Mouse (Mus musculus) heart, embryonic 10.5 days (tissue): ENCODE results near the gene Sfmbt2. TPM values are rescaled to one million over a fixed set of nuclear protein-coding genes. Genes with fewer than 3 reads are reported as not detected.

Experiments
- DNase-seq: peaks from one replicate; pipeline ENCODE4 v3.0.0-alpha.2; 2017; ENCODE audit warnings: low spot score
- H3K27ac ChIP-seq: fragments of 300-500 bp; sonication (generic); 2 replicates; pipeline ENCODE4 v1.5.1; 2016; ENCODE audit warnings: mild to moderate bottlenecking
- H3K27me3 ChIP-seq: fragments of 300-500 bp; sonication (generic); 2 replicates; pipeline ENCODE4 v1.6.1; 2016; ENCODE audit warnings: mild to moderate bottlenecking; ENCODE audit not compliant: poor library complexity, insufficient read depth, severe bottlenecking
- H3K36me3 ChIP-seq: fragments of 300-500 bp; sonication (generic); 2 replicates; pipeline ENCODE4 v1.6.1; 2016; ENCODE audit warnings: mild to moderate bottlenecking, moderate library complexity
- H3K4me1 ChIP-seq: fragments of 300-500 bp; sonication (generic); 2 replicates; pipeline ENCODE4 v1.6.1; 2016; ENCODE audit warnings: mild to moderate bottlenecking
- H3K4me3 ChIP-seq: fragments of 300-500 bp; sonication (generic); 2 replicates; pipeline ENCODE4 v1.5.1; 2016; ENCODE audit warnings: mild to moderate bottlenecking, moderate library complexity
- H3K9me3 ChIP-seq: fragments of 300-500 bp; sonication (generic); 2 replicates; pipeline ENCODE4 v1.6.1; 2016; ENCODE audit warnings: mild to moderate bottlenecking, moderate library complexity
- WGBS: fragments of 180-500 bp; shearing (Covaris S2); methylation state at CpG from one replicate; pipeline ENCODE4 v1.1.7; 2016; 5-methylcytosine and 5-hydroxymethylcytosine counted together
- microRNA counts: library from miRNA; unstranded; fragments of <30 nt; microRNA quantifications from one replicate; lab custom pipeline; 2017
- microRNA-seq: library from miRNA; unstranded; fragments of <30 nt; microRNA quantifications from one replicate; pipeline ENCODE4, GENCODE M21; 2017
- polyA plus RNA-seq: library from polyadenylated mRNA; unstranded; fragments of >200 nt; fragmentation: Nextera tagmentation; extraction: Ambion mirVana; gene quantifications from 2 replicates; pipeline ENCODE4 v1.2.1, GENCODE M21; 2016

Sfmbt2 gene
- polyA plus RNA-seq, 1 experiment from 2014 or later: 2.2 TPM

GRCm38 (mm10) chr2:10591310-10591709, 221.0 kb downstream of the Sfmbt2 start:
- H3K36me3 ChIP-seq: no peaks in the 10 kb centered on the region
- no peak for DNase-seq
- no peak overlapping the region for H3K4me3 ChIP-seq
- no peaks in the 10 kb centered on the region for H3K4me1 ChIP-seq
- H3K27me3 ChIP-seq: no peaks in the 10 kb centered on the region
- H3K9me3 ChIP-seq: no peaks in the 10 kb centered on the region
- 82% methylated on average over 5 of the region's 5 CpGs for WGBS
- H3K27ac ChIP-seq: no peak overlapping the region

DNA sequence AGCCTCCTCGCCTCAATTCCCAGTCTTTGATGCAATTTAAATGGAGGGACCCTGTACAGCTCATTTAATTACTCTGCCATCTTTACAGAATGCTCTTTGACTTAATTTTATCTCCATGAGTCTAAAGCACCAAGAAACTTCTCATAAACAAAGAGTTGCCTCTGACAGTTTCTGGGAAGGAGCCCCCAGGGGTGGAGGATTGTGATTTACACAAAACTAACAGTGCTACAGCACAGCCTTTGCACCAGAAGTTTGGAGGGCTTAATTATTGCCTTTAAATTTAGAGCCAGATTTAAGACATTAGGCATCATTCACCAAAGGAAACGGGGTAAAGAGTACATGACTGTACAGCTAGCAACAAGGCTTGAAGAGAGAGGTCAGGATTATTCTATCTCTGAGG, 245.2 kb downstream of the Sfmbt2 start:
- H3K9me3 ChIP-seq: no peaks in the 10 kb centered on the region
- no peaks in the 10 kb centered on the region for H3K27me3 ChIP-seq
- no peaks in the 10 kb centered on the region for H3K4me1 ChIP-seq
- 78% methylated on average over 2 of the region's 2 CpGs for WGBS
- H3K27ac ChIP-seq: no peak overlapping the region
- DNase-seq: no peak
- no peaks in the 10 kb centered on the region for H3K36me3 ChIP-seq
- H3K4me3 ChIP-seq: no peak overlapping the region

MicroRNAs encoded within 50 kb of the gene (microRNA counts, 519-probe panel; counts per million panel counts)
- not detected for microRNA mmu-miR-297a+mmu-miR-466f+mmu-miR-669b (lab: Ali Mortazavi, UCI)
- microRNA mmu-miR-297b-3p (lab: Ali Mortazavi, UCI): not detected
- not detected for microRNA mmu-miR-297b-5p (lab: Ali Mortazavi, UCI)
- not detected for microRNA mmu-miR-297c (lab: Ali Mortazavi, UCI)
- 4,884 counts per million, percentile 36 among the panel's probes with 10 or more counts for microRNA mmu-miR-466a-3p+mmu-miR-466b-3-3p (lab: Ali Mortazavi, UCI)
- microRNA mmu-miR-466a-5p+mmu-miR-466e-5p (lab: Ali Mortazavi, UCI): not detected
- not detected for microRNA mmu-miR-466c-5p (lab: Ali Mortazavi, UCI)
- microRNA mmu-miR-466d-3p (lab: Ali Mortazavi, UCI): not detected
- microRNA mmu-miR-466d-5p (lab: Ali Mortazavi, UCI): not detected
- microRNA mmu-miR-466f-5p (lab: Ali Mortazavi, UCI): not detected
- 4,503 counts per million, percentile 29 among the panel's probes with 10 or more counts for microRNA mmu-miR-466g (lab: Ali Mortazavi, UCI)
- not detected for microRNA mmu-miR-466h (lab: Ali Mortazavi, UCI)
- not detected for microRNA mmu-miR-466l (lab: Ali Mortazavi, UCI)
- not detected for microRNA mmu-miR-467a (lab: Ali Mortazavi, UCI)
- microRNA mmu-miR-467b (lab: Ali Mortazavi, UCI): not detected
- microRNA mmu-miR-467c (lab: Ali Mortazavi, UCI): not detected
- microRNA mmu-miR-467d (lab: Ali Mortazavi, UCI): not detected
- not detected for microRNA mmu-miR-467e (lab: Ali Mortazavi, UCI)
- microRNA mmu-miR-669a (lab: Ali Mortazavi, UCI): 3,956 counts per million, percentile 21 among the panel's probes with 10 or more counts
- microRNA mmu-miR-669e (lab: Ali Mortazavi, UCI): not detected
- microRNA mmu-miR-669f (lab: Ali Mortazavi, UCI): 2,389 counts per million, percentile 5 among the panel's probes with 10 or more counts
- microRNA mmu-miR-669g (lab: Ali Mortazavi, UCI): not detected
- microRNA mmu-miR-669h-5p (lab: Ali Mortazavi, UCI): not detected
- microRNA mmu-miR-669i (lab: Ali Mortazavi, UCI): not detected
- microRNA mmu-miR-669j (lab: Ali Mortazavi, UCI): not detected
- microRNA mmu-miR-669m (lab: Ali Mortazavi, UCI): not detected
- microRNA mmu-miR-669o (lab: Ali Mortazavi, UCI): not detected

Small RNA genes lying within 50 kb of the gene (microRNA-seq; reads per million reads assigned to microRNA genes)
- gene Gm22051: not detected
- not detected for gene Gm22072
- gene Gm22091: not detected
- not detected for gene Gm22166
- gene Gm22239: 1.0 reads per million
- gene Gm22626: not detected
- gene Gm22635: not detected
- gene Gm22677: not detected
- not detected for gene Gm22678
- gene Gm22775: not detected
- not detected for gene Gm22925
- not detected for gene Gm23108
- gene Gm23288: not detected
- gene Gm23542: not detected
- not detected for gene Gm23569
- gene Gm23571: not detected
- gene Gm23578: not detected
- not detected for gene Gm23651
- not detected for gene Gm23988
- gene Gm24028: not detected
- not detected for gene Gm24167
- not detected for gene Gm24315
- gene Gm24342: not detected
- gene Gm24488: not detected
- not detected for gene Gm24640
- gene Gm24673: not detected
- gene Gm24761: not detected
- not detected for gene Gm24806
- not detected for gene Gm25022
- gene Gm25158: not detected
- gene Gm25263: 0.76 reads per million
- not detected for gene Gm25285
- not detected for gene Gm25316
- gene Gm25451: not detected
- not detected for gene Gm25673
- not detected for gene Gm25680
- not detected for gene Gm25701
- not detected for gene Gm25753
- gene Gm25943: not detected
- gene Gm26060: not detected
- gene Gm26073: not detected
- gene Gm26092: not detected
- not detected for gene Gm26156
- not detected for gene Gm26229
- gene Gm26398: not detected
- not detected for gene Gm26426
- gene Gm26431: not detected
- not detected for gene Gm26491
- 1.5 reads per million for gene Mir297a-2
- not detected for gene Mir297a-3
- not detected for gene Mir297a-4
- gene Mir297b: not detected
- gene Mir297c: not detected
- 0.76 reads per million for gene Mir466
- not detected for gene Mir466b-1
- not detected for gene Mir466b-2
- not detected for gene Mir466b-3
- gene Mir466b-4: not detected
- gene Mir466b-5: not detected
- not detected for gene Mir466b-6
- gene Mir466b-7: not detected
- gene Mir466b-8: not detected
- gene Mir466c-1: not detected
- gene Mir466c-2: not detected
- gene Mir466d: not detected
- gene Mir466e: not detected
- not detected for gene Mir466f-1
- gene Mir466f-2: not detected
- not detected for gene Mir466f-3
- gene Mir466g: 1.0 reads per million
- not detected for gene Mir466h
- gene Mir466l: not detected
- gene Mir466m: not detected
- 14.9 reads per million, percentile 28 among the genes with 10 or more reads in this experiment for gene Mir466n
- not detected for gene Mir466o
- not detected for gene Mir466p
- 1.3 reads per million for gene Mir467a-1
- not detected for gene Mir467a-10
- not detected for gene Mir467a-2
- not detected for gene Mir467a-3
- gene Mir467a-4: not detected
- gene Mir467a-5: not detected
- not detected for gene Mir467a-6
- gene Mir467a-7: not detected
- not detected for gene Mir467a-8
- gene Mir467a-9: not detected
- 1.5 reads per million for gene Mir467b
- 1,280 reads per million, percentile 81 among the genes with 10 or more reads in this experiment for gene Mir467c
- 1,655 reads per million, percentile 83 among the genes with 10 or more reads in this experiment for gene Mir467d
- gene Mir467e: 1,105 reads per million, percentile 80 among the genes with 10 or more reads in this experiment
- gene Mir669a-1: not detected
- not detected for gene Mir669a-10
- not detected for gene Mir669a-11
- gene Mir669a-12: not detected
- gene Mir669a-2: not detected
- not detected for gene Mir669a-3
- not detected for gene Mir669a-4
- gene Mir669a-5: not detected
- not detected for gene Mir669a-6
- gene Mir669a-7: not detected
- gene Mir669a-8: not detected
- not detected for gene Mir669a-9
- not detected for gene Mir669b
- gene Mir669c: 134 reads per million, percentile 55 among the genes with 10 or more reads in this experiment
- not detected for gene Mir669d
- gene Mir669d-2: not detected
- 18.7 reads per million, percentile 32 among the genes with 10 or more reads in this experiment for gene Mir669e
- gene Mir669f: 1.3 reads per million
- not detected for gene Mir669g
- gene Mir669h: 6.1 reads per million, percentile 19 among the genes with 10 or more reads in this experiment
- not detected for gene Mir669i
- gene Mir669j: not detected
- not detected for gene Mir669k
- gene Mir669l: 329 reads per million, percentile 66 among the genes with 10 or more reads in this experiment
- not detected for gene Mir669m-1
- gene Mir669m-2: not detected
- 379 reads per million, percentile 68 among the genes with 10 or more reads in this experiment for gene Mir669o
- gene Mir669p-1: not detected
- gene Mir669p-2: not detected

Other genes starting within 250 kb of the Sfmbt2 start
- 1.8 and 57.3 TPM in 2 replicates for gene Itih2, start 239.1 kb upstream of the Sfmbt2 start, polyA plus RNA-seq
- 3.1 and 4.7 TPM in 2 replicates for gene Itih5, start 216.9 kb upstream of the Sfmbt2 start, polyA plus RNA-seq